11 mouse cellular contexts compared by ENCODE assay signal in the genomic region with DNA sequence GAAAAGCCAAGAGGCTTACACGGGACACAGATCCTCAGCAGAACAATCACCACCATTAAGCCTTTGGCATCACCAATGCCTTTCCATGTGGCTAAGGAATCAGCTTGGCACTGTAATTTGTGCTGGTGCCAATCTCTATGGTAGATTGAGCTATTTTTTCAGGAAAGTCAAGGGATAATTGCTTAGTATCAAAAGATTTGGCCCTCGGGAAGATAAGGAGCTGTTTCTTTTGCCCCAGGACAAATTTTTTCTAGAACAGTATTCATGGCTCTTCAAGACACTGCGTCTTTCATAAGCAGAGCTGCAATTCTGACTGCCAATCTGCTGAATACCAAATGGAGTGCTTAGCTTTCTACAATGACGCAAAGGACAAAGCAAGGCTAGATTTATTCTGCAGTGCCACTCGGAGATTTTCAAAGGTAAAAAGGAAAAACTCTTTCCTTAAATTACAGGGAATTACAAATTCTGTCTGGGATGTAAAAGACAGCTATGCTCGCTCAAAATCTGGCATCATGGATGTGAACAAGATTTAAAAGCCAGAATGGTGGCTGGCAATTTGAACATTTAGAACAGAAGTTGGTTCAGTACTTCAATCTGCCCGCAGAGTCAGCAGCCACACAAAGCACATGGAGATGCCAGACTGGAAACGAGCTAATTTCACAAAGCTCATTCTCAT. TPM values are rescaled to one million over a fixed set of nuclear protein-coding genes. Genes with fewer than 3 reads are reported as not detected.
DNase-seq lines count a peak whose midpoint lies in the region; ATAC-seq lines count a peak whose summit lies in the region.
"Had no signal": no experiment of that assay in that cellular context is flagged by ENCODE, and none has a peak within 500 bp of the region (broad histone marks: within the 10 kb centered on the region; RNA-seq: fewer than 3 reads in every experiment).

No protein-coding gene starts in this region.

- H3K4me3 ChIP-seq in hindbrain, embryonic 13.5 days: no peak overlapping the region
- no peak overlapping the region for H3K4me3 ChIP-seq in hindbrain, embryonic 11.5 days (ENCODE audit: low read depth, low read length)
- no peak overlapping the region for H3K4me3 ChIP-seq in hindbrain, embryonic 15.5 days
- H3K4me3 ChIP-seq in midbrain, embryonic 10.5 days: no peak overlapping the region
- no peak overlapping the region for H3K4me3 ChIP-seq in kidney, embryonic 16.5 days (ENCODE audit: low read length)
- H3K4me3 ChIP-seq: megakaryocyte, embryonic 14.5 days had no signal

- peak overlapping the region; percentile 77 for H3K27ac ChIP-seq in hindbrain, embryonic 13.5 days
- no peak overlapping the region for H3K27ac ChIP-seq in hindbrain, embryonic 11.5 days (ENCODE audit: low read depth, low read length)
- peak overlapping the region; percentile 83 for H3K27ac ChIP-seq in hindbrain, embryonic 15.5 days (replicated peaks)
- peak overlapping the region; percentile 55; the same call in 1 of the 2 replicates for H3K27ac ChIP-seq in midbrain, embryonic 10.5 days (replicated peaks)
- H3K27ac ChIP-seq in kidney, embryonic 16.5 days (ENCODE audit: low read length): no peak overlapping the region

- H3K4me2 ChIP-seq in hindbrain, embryonic 13.5 days: peak overlapping the region; percentile 0
- no peak overlapping the region for H3K4me2 ChIP-seq in hindbrain, embryonic 11.5 days (replicated peaks; ENCODE audit: low read depth, low read length)
- peak overlapping the region; percentile 13 for H3K4me2 ChIP-seq in hindbrain, embryonic 15.5 days
- H3K4me2 ChIP-seq in kidney, embryonic 16.5 days (replicated peaks; ENCODE audit: low read depth, low read length): no peak overlapping the region

- H3K9ac ChIP-seq in hindbrain, embryonic 13.5 days: 0 out of 2 replicates have a peak overlapping the region, but pooled peaks have one; percentile 13
- H3K9ac ChIP-seq in hindbrain, embryonic 11.5 days (ENCODE audit: low read depth, low read length): no peak overlapping the region
- H3K9ac ChIP-seq in hindbrain, embryonic 15.5 days: peak overlapping the region; percentile 13; the same call in 1 of the 2 replicates
- H3K9ac ChIP-seq in kidney, embryonic 16.5 days (replicated peaks; ENCODE audit: low read length): no peak overlapping the region

- no peak for DNase-seq in hindbrain, embryonic 11.5 days (ENCODE audit: low spot score)
- DNase-seq in midbrain, embryonic 10.5 days (ENCODE audit: low spot score): no peak
- peak; percentile 77 for DNase-seq in telencephalon, adult 2 months (ENCODE audit: low read depth, low spot score)
- DNase-seq in kidney, adult 9 months: no peak
- DNase-seq in urinary bladder, postnatal 14 days (ENCODE audit: low spot score): no peak
- DNase-seq: gastrocnemius, postnatal 25 days had no signal

- no peak for ATAC-seq in hindbrain, embryonic 13.5 days (ENCODE audit: low FRiP score)
- ATAC-seq in hindbrain, embryonic 11.5 days (ENCODE audit: low FRiP score): no peak
- ATAC-seq in hindbrain, embryonic 15.5 days (ENCODE audit: low FRiP score, low read depth): peak; percentile 73
- no peak for ATAC-seq in kidney, embryonic 16.5 days (ENCODE audit: low FRiP score, low TSS enrichment)

- H3K27me3 ChIP-seq in hindbrain, embryonic 13.5 days: no peaks in the 10 kb centered on the region
- no peaks in the 10 kb centered on the region for H3K27me3 ChIP-seq in hindbrain, embryonic 11.5 days (ENCODE audit: control insufficient read depth, insufficient read depth, low read length)
- H3K27me3 ChIP-seq in hindbrain, embryonic 15.5 days: no peaks in the 10 kb centered on the region
- H3K27me3 ChIP-seq in midbrain, embryonic 10.5 days (ENCODE audit: low read depth, poor library complexity, severe bottlenecking): no peaks in the 10 kb centered on the region
- no peaks in the 10 kb centered on the region for H3K27me3 ChIP-seq in kidney, embryonic 16.5 days (ENCODE audit: insufficient read depth, low read length)
- H3K27me3 ChIP-seq: megakaryocyte, embryonic 14.5 days had no signal

- WGBS in hindbrain, embryonic 13.5 days: 42% methylated on average over 8 of the region's 8 CpGs
- WGBS in hindbrain, embryonic 11.5 days: 63% methylated on average over 8 of the region's 8 CpGs
- WGBS in hindbrain, embryonic 15.5 days: 33% methylated on average over 8 of the region's 8 CpGs
- 52% methylated on average over 8 of the region's 8 CpGs for WGBS in midbrain, embryonic 10.5 days
- 70% methylated on average over 8 of the region's 8 CpGs for WGBS in kidney, embryonic 16.5 days

- H3K4me1 ChIP-seq in hindbrain, embryonic 13.5 days (replicated peaks): peaks cover 14% of the 10 kb centered on the region
- no peaks in the 10 kb centered on the region for H3K4me1 ChIP-seq in hindbrain, embryonic 11.5 days (replicated peaks; ENCODE audit: control insufficient read depth, insufficient read depth, low read length)
- H3K4me1 ChIP-seq in hindbrain, embryonic 15.5 days (replicated peaks): peaks cover 21% of the 10 kb centered on the region
- H3K4me1 ChIP-seq in midbrain, embryonic 10.5 days: peaks cover 19% of the 10 kb centered on the region
- peaks cover 6% of the 10 kb centered on the region for H3K4me1 ChIP-seq in kidney, embryonic 16.5 days (ENCODE audit: insufficient read depth, low read length)
- H3K4me1 ChIP-seq: megakaryocyte, embryonic 14.5 days had no signal

- no peaks in the 10 kb centered on the region for H3K36me3 ChIP-seq in hindbrain, embryonic 13.5 days
- no peaks in the 10 kb centered on the region for H3K36me3 ChIP-seq in hindbrain, embryonic 11.5 days (ENCODE audit: control insufficient read depth, insufficient read depth, low read length)
- no peaks in the 10 kb centered on the region for H3K36me3 ChIP-seq in hindbrain, embryonic 15.5 days
- H3K36me3 ChIP-seq in midbrain, embryonic 10.5 days: 0 out of 2 replicates have a peak, but pooled peaks cover 2% of the 10 kb centered on the region
- no peaks in the 10 kb centered on the region for H3K36me3 ChIP-seq in kidney, embryonic 16.5 days (ENCODE audit: insufficient read depth, low read length)

- no peaks in the 10 kb centered on the region for H3K9me3 ChIP-seq in hindbrain, embryonic 13.5 days
- H3K9me3 ChIP-seq in hindbrain, embryonic 11.5 days (ENCODE audit: control insufficient read depth, low read length): no peaks in the 10 kb centered on the region
- no peaks in the 10 kb centered on the region for H3K9me3 ChIP-seq in hindbrain, embryonic 15.5 days
- H3K9me3 ChIP-seq in midbrain, embryonic 10.5 days (replicated peaks): no peaks in the 10 kb centered on the region
- H3K9me3 ChIP-seq in kidney, embryonic 16.5 days (ENCODE audit: low read length): no peaks in the 10 kb centered on the region
- H3K9me3 ChIP-seq: megakaryocyte, embryonic 14.5 days had no signal

RNA-seq across cellular contexts. Expression of a gene that starts 41.0 kb away (rescaled TPM):
- polyA plus RNA-seq in hindbrain, embryonic 13.5 days (2015; fragmentation: Nextera tagmentation; extraction: Ambion mirVana): not detected in 2 replicates
- 0.93 TPM in 1 of 2 replicates, not detected in the other for polyA plus RNA-seq in hindbrain, embryonic 11.5 days (2014; fragmentation: Nextera tagmentation; extraction: Ambion mirVana)
- polyA plus RNA-seq in hindbrain, embryonic 15.5 days (2015; fragmentation: Nextera tagmentation; extraction: Ambion mirVana): not detected in 2 replicates
- polyA plus RNA-seq in midbrain, embryonic 10.5 days (2016; fragmentation: Nextera tagmentation; extraction: Ambion mirVana): not detected in 2 replicates
- polyA plus RNA-seq in kidney, embryonic 16.5 days (2015; fragmentation: Nextera tagmentation; extraction: Ambion mirVana): 0.36 TPM in 1 of 2 replicates, not detected in the other
- polyA plus RNA-seq: large intestine, adult 2 months had no signal

RNA-seq across cellular contexts. Expression of a gene that starts 41.4 kb away (rescaled TPM):
- 19.7 and 21.1 TPM in 2 replicates for polyA plus RNA-seq in hindbrain, embryonic 13.5 days (2015; fragmentation: Nextera tagmentation; extraction: Ambion mirVana)
- polyA plus RNA-seq in hindbrain, embryonic 11.5 days (2014; fragmentation: Nextera tagmentation; extraction: Ambion mirVana): 14.7 and 15.5 TPM in 2 replicates
- 19.4 and 19.8 TPM in 2 replicates for polyA plus RNA-seq in hindbrain, embryonic 15.5 days (2015; fragmentation: Nextera tagmentation; extraction: Ambion mirVana)
- polyA plus RNA-seq in midbrain, embryonic 10.5 days (2016; fragmentation: Nextera tagmentation; extraction: Ambion mirVana): 14.9 and 21.8 TPM in 2 replicates
- polyA plus RNA-seq in kidney, embryonic 16.5 days (2015; fragmentation: Nextera tagmentation; extraction: Ambion mirVana): 30.9 and 39.2 TPM in 2 replicates

RNA-seq across cellular contexts. Expression of a gene that starts 59.1 kb away (rescaled TPM):
- 6.1 and 7.1 TPM in 2 replicates for polyA plus RNA-seq in hindbrain, embryonic 13.5 days (2015; fragmentation: Nextera tagmentation; extraction: Ambion mirVana)
- 2.6 and 2.7 TPM in 2 replicates for polyA plus RNA-seq in hindbrain, embryonic 11.5 days (2014; fragmentation: Nextera tagmentation; extraction: Ambion mirVana)
- 4.8 and 5.3 TPM in 2 replicates for polyA plus RNA-seq in hindbrain, embryonic 15.5 days (2015; fragmentation: Nextera tagmentation; extraction: Ambion mirVana)
- 2.0 and 2.9 TPM in 2 replicates for polyA plus RNA-seq in midbrain, embryonic 10.5 days (2016; fragmentation: Nextera tagmentation; extraction: Ambion mirVana)
- polyA plus RNA-seq in kidney, embryonic 16.5 days (2015; fragmentation: Nextera tagmentation; extraction: Ambion mirVana): 2.0 and 2.9 TPM in 2 replicates

Comparison
In these comparisons a context has a peak if more than half of its experiments do, and no peak if none do; other contexts are left out.
1. H3K27ac ChIP-seq: peak in hindbrain, embryonic 13.5 days (single experiment), hindbrain, embryonic 15.5 days (single experiment) and midbrain, embryonic 10.5 days (single experiment); none in hindbrain, embryonic 11.5 days (single experiment) and kidney, embryonic 16.5 days (single experiment).
2. H3K4me2 ChIP-seq: peak in hindbrain, embryonic 13.5 days (single experiment) and hindbrain, embryonic 15.5 days (single experiment); none in hindbrain, embryonic 11.5 days (single experiment) and kidney, embryonic 16.5 days (single experiment).
3. H3K9ac ChIP-seq: peak in hindbrain, embryonic 13.5 days (single experiment) and hindbrain, embryonic 15.5 days (single experiment); none in hindbrain, embryonic 11.5 days (single experiment) and kidney, embryonic 16.5 days (single experiment).